Mouse (Mus musculus) G1E (cell line): ENCODE results near the gene Cdk5rap1. TPM values are rescaled to one million over a fixed set of nuclear protein-coding genes. Genes with fewer than 3 reads are reported as not detected.
A peak's percentile ranks its signal among the peaks of the same experiment; 100 is the strongest.

Source experiments
- ATAC-seq: 2 replicates; pipeline ENCODE4 v1.8.0; 2016; ENCODE audit warnings: mild to moderate bottlenecking; ENCODE audit not compliant: insufficient number of reproducible peaks, poor library complexity, low FRiP score, severe bottlenecking; ENCODE audit errors: extremely low read depth
- DNase-seq: peaks from one replicate; pipeline ENCODE4 v3.0.0; 2012; ENCODE audit warnings: low spot score
- H3K27me3 ChIP-seq: 2 replicates; pipeline ENCODE4 v1.6.1; 2012; ENCODE audit warnings: mild to moderate bottlenecking, low read length, inconsistent platforms; ENCODE audit not compliant: insufficient read depth
- H3K36me3 ChIP-seq: replicated peaks from 2 replicates; pipeline ENCODE3; 2012; ENCODE audit warnings: mild to moderate bottlenecking, inconsistent platforms
- H3K4me1 ChIP-seq: 2 replicates; pipeline ENCODE4 v1.6.1; 2012; ENCODE audit warnings: low read depth, low read length, inconsistent platforms, mixed read lengths; ENCODE audit not compliant: insufficient read depth
- H3K4me3 ChIP-seq: 2 replicates; pipeline ENCODE4 v1.5.1; 2012; ENCODE audit warnings: low read depth, mild to moderate bottlenecking, inconsistent platforms, low read length, moderate library complexity, mixed read lengths
- H3K9me3 ChIP-seq: replicated peaks from 2 replicates; pipeline ENCODE4 v1.6.1; 2012; ENCODE audit warnings: inconsistent platforms
- CTCF ChIP-seq: IDR thresholded peaks from 2 replicates; pipeline ENCODE4 v1.5.1; 2012; ENCODE audit warnings: low read depth, low read length, inconsistent platforms, mixed read lengths
- GATA1 ChIP-seq: IDR thresholded peaks from 2 replicates; pipeline ENCODE4 v1.6.1; 2012; ENCODE audit warnings: borderline replicate concordance, low read length, inconsistent platforms, mixed read lengths
- GATA2 ChIP-seq: IDR thresholded peaks from 2 replicates; pipeline ENCODE4 v1.6.1; 2012; ENCODE audit warnings: low read depth, low read length, inconsistent platforms, borderline replicate concordance
- POLR2AphosphoS5 ChIP-seq: IDR thresholded peaks from 2 replicates; pipeline ENCODE4 v1.6.1; 2012; ENCODE audit warnings: low read depth, low read length, inconsistent platforms; ENCODE audit not compliant: insufficient replicate concordance
- TAL1 ChIP-seq: conservative IDR thresholded peaks from 2 replicates; pipeline ENCODE4 v1.6.1; 2012; ENCODE audit warnings: low read depth, low read length, inconsistent platforms, mixed read lengths
- polyA plus RNA-seq: library from polyadenylated mRNA; stranded (reverse); fragments of >175 nt; gene quantifications from 2 replicates; pipeline ENCODE4 v1.2.3, GENCODE M21; 2012
- total RNA-seq, 2 experiments: library from RNA; stranded (forward) in 1 of 2; stranded (reverse) in 1 of 2; fragments of 200-1000 nt in 1 of 2; fragments of >200 nt in 1 of 2; fragmentation: Nextera tagmentation in 1 of 2; gene quantifications; 2 replicates each; pipeline ENCODE4 v1.2.3; 2014 to 2017

Cdk5rap1 gene
- total and polyA plus RNA-seq, 3 experiments = 1.2 to 24.8 (median 21.7) TPM

- DNase-seq (no peak), ATAC-seq (no peak)
- Histone ChIP-seq H3K36me3 (no peaks in the 10 kb centered on the region), H3K27me3 (peaks cover 27% of the 10 kb centered on the region), H3K4me1 (peaks cover 8% of the 10 kb centered on the region; the same call in 1 of the 2 replicates), H3K9me3 (no peaks in the 10 kb centered on the region), H3K4me3 (no peak overlapping the region)
- TF ChIP-seq TAL1 (no peak), POLR2AphosphoS5 (no peak), GATA2 (no peak), GATA1 (no peak), CTCF (no peak)
These were observed 17.6 kb upstream of the Cdk5rap1 start for GRCm38 (mm10) chr2:154390180-154390964.

- H3K27me3 ChIP-seq = peaks cover 51% of the 10 kb centered on the region
These were observed 6.3 kb upstream of the Cdk5rap1 start for GRCm38 (mm10) chr2:154379103-154379502.

GRCm38 (mm10) chr2:154374807-154375601 is 2.2 kb upstream of the Cdk5rap1 start:
- Histone ChIP-seq H3K9me3 (no peaks in the 10 kb centered on the region), H3K27me3 (peaks cover 40% of the 10 kb centered on the region), H3K36me3 (peaks cover 10% of the 10 kb centered on the region), H3K4me1 (peaks cover 39% of the 10 kb centered on the region), H3K4me3 (no peak overlapping the region)
- ATAC-seq (no peak), DNase-seq (no peak)
- TF ChIP-seq GATA2 (no peak), POLR2AphosphoS5 (no peak), TAL1 (no peak), GATA1 (no peak)

More at GRCm38 (mm10) chr2:154379103-154379502, 6.3 kb upstream of the Cdk5rap1 start:
- TF ChIP-seq TAL1 (no peak), GATA2 (no peak), POLR2AphosphoS5 (no peak), CTCF (no peak), GATA1 (no peak)
- H3K4me1 ChIP-seq = peaks cover 23% of the 10 kb centered on the region
- no peaks in the 10 kb centered on the region for H3K9me3 ChIP-seq
- no peak overlapping the region for H3K4me3 ChIP-seq
- no peak for ATAC-seq
- no peak for DNase-seq
- no peaks in the 10 kb centered on the region for H3K36me3 ChIP-seq

GRCm38 (mm10) chr2:154373961-154374632 is 1.3 kb upstream of the Cdk5rap1 start:
- Histone ChIP-seq H3K4me1 (peaks cover 38% of the 10 kb centered on the region), H3K36me3 (peaks cover 19% of the 10 kb centered on the region), H3K9me3 (no peaks in the 10 kb centered on the region), H3K4me3 (no peak overlapping the region), H3K27me3 (peaks cover 35% of the 10 kb centered on the region)
- no peak for ATAC-seq
- no peak for TF ChIP-seq GATA2
- peak; percentile 54; the same call in 1 of the 2 replicates for TF ChIP-seq CTCF
- DNase-seq = peak; percentile 64

DNA sequence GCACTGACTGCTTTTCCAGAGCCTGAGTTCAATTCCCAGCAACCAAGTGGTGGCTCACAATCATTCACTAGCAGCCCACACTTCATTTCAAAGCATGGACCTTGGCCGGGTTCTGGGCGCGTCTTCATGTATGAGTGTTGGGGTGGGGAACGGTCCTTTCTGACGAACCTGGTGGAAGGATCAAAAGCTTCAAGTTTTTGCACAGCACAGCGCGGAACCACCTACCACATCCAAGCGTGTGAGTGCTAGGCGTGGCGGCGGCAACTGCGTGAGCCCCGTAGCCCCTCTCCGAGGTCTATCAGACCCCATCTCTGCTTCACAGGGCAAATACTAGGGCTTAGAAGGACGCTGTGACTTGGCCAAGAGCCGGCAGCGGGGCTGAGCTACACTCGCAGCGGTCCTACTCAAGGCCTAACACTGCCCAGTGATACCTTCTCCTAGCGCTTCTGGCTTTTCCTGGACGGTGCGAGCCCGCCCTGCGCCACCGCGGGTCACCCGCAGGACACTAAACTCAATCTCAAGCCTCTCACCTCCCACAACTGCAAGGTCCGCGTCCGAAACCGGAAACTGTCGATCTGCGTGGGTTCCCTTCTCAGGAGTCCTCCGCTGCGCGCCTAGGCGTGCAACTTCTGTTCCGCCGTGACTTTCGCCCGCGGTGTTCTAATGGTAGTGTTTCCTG is 520 bp downstream of the Cdk5rap1 start:
- Histone ChIP-seq H3K27me3 (peaks cover 24% of the 10 kb centered on the region), H3K4me1 (peaks cover 32% of the 10 kb centered on the region), H3K36me3 (peaks cover 33% of the 10 kb centered on the region), H3K4me3 (peak overlapping the region; percentile 81), H3K9me3 (no peaks in the 10 kb centered on the region)
- peak; percentile 70 for DNase-seq
- peak; percentile 76 for ATAC-seq
- no peak for TF ChIP-seq GATA1
- TF ChIP-seq TAL1 = no peak
- no peak for TF ChIP-seq POLR2AphosphoS5
- no peak for TF ChIP-seq GATA2
- TF ChIP-seq CTCF = no peak
